Mouse (Mus musculus): ENCODE results near the gene Dusp11. TPM values are rescaled to one million over a fixed set of nuclear protein-coding genes. Genes with fewer than 3 reads are reported as not detected.
"Not testable (repeated sequence)": the region's sequence is repeated elsewhere in the genome, so short reads cannot be mapped to it uniquely, and the experiment has no call there.

Dusp11 gene
- polyA plus RNA-seq, 1 experiment from 2014 or later: 34.6 TPM

- no peaks in the 10 kb centered on the region for H3K4me1 ChIP-seq
- DNase-seq (ENCODE audit: extremely low spot score, low spot score): no peak
- 92% methylated on average over 9 of the region's 9 CpGs for WGBS
- H3K27me3 ChIP-seq (ENCODE audit: poor library complexity, severe bottlenecking): no peaks in the 10 kb centered on the region
- no peak overlapping the region for H3K4me3 ChIP-seq
- H3K27ac ChIP-seq: no peak overlapping the region
- no peaks in the 10 kb centered on the region for H3K9me3 ChIP-seq
- H3K36me3 ChIP-seq (replicated peaks): peaks cover 79% of the 10 kb centered on the region
These were observed 33.7 kb downstream of the Dusp11 start for GRCm38 (mm10) chr6:85927476-85928464.

GRCm38 (mm10) chr6:85926709-85927108 is 34.8 kb downstream of the Dusp11 start:
- H3K4me3 ChIP-seq: no peak overlapping the region
- no peaks in the 10 kb centered on the region for H3K9me3 ChIP-seq
- no peak for DNase-seq (ENCODE audit: extremely low spot score, low spot score)
- WGBS: 92% methylated on average over 1 of the region's 1 CpGs
- peaks cover 86% of the 10 kb centered on the region for H3K36me3 ChIP-seq (replicated peaks)
- H3K27ac ChIP-seq: no peak overlapping the region
- no peaks in the 10 kb centered on the region for H3K27me3 ChIP-seq (ENCODE audit: poor library complexity, severe bottlenecking)
- no peaks in the 10 kb centered on the region for H3K4me1 ChIP-seq

GRCm38 (mm10) chr6:85923643-85924042 is 37.8 kb downstream of the Dusp11 start:
- Histone ChIP-seq H3K27me3 (ENCODE audit: poor library complexity, severe bottlenecking) (no peaks in the 10 kb centered on the region), H3K4me1 (no peaks in the 10 kb centered on the region), H3K27ac (no peak overlapping the region), H3K4me3 (no peak overlapping the region), H3K36me3 (replicated peaks) (peaks cover 72% of the 10 kb centered on the region), H3K9me3 (no peaks in the 10 kb centered on the region)
- WGBS: 91% methylated on average over 1 of the region's 1 CpGs
- DNase-seq (ENCODE audit: extremely low spot score, low spot score): no peak

GRCm38 (mm10) chr6:85919401-85919800 is 42.1 kb downstream of the Dusp11 start:
- 93% methylated on average over 4 of the region's 4 CpGs for WGBS
- no peak for DNase-seq (ENCODE audit: extremely low spot score, low spot score)
- Histone ChIP-seq H3K9me3 (no peaks in the 10 kb centered on the region), H3K4me3 (no peak overlapping the region), H3K27ac (no peak overlapping the region), H3K36me3 (replicated peaks) (peaks cover 29% of the 10 kb centered on the region), H3K27me3 (ENCODE audit: poor library complexity, severe bottlenecking) (no peaks in the 10 kb centered on the region), H3K4me1 (peaks cover 15% of the 10 kb centered on the region)

- 90% methylated on average over 3 of the region's 3 CpGs for WGBS
These were observed 43.1 kb downstream of the Dusp11 start for GRCm38 (mm10) chr6:85918341-85918740.

GRCm38 (mm10) chr6:85916596-85916995 is 44.9 kb downstream of the Dusp11 start:
- Histone ChIP-seq H3K4me1 (peaks cover 15% of the 10 kb centered on the region), H3K27ac (peak overlapping the region; percentile 88), H3K27me3 (ENCODE audit: poor library complexity, severe bottlenecking) (no peaks in the 10 kb centered on the region), H3K36me3 (replicated peaks) (peaks cover 9% of the 10 kb centered on the region), H3K4me3 (peak overlapping the region; percentile 68), H3K9me3 (no peaks in the 10 kb centered on the region)
- DNase-seq (ENCODE audit: extremely low spot score, low spot score): no peak
- WGBS: 83% methylated on average over 6 of the region's 6 CpGs

More at GRCm38 (mm10) chr6:85918341-85918740, 43.1 kb downstream of the Dusp11 start:
- DNase-seq (ENCODE audit: extremely low spot score, low spot score); H3K27ac ChIP-seq; H3K4me3 ChIP-seq; H3K27me3 ChIP-seq (ENCODE audit: poor library complexity, severe bottlenecking); H3K9me3 ChIP-seq: not testable (repeated sequence)
- peaks cover 23% of the 10 kb centered on the region for H3K36me3 ChIP-seq (replicated peaks)
- H3K4me1 ChIP-seq: peaks cover 15% of the 10 kb centered on the region

- H3K9me3 ChIP-seq; H3K27me3 ChIP-seq (ENCODE audit: poor library complexity, severe bottlenecking); H3K36me3 ChIP-seq (replicated peaks): not testable (repeated sequence)
- Histone ChIP-seq H3K27ac (peak within 1 kb of the TSS; percentile 88), H3K4me3 (peak within 1 kb of the TSS; percentile 68), H3K4me1 (peaks cover 15% of the 10 kb centered on the region)
- peak; percentile 89 for DNase-seq (ENCODE audit: extremely low spot score, low spot score)
- under 1% methylated on average over 61 of the region's 61 CpGs for WGBS
These were observed 45.6 kb downstream of the Dusp11 start, which contains the start of gene Nat8f1 for GRCm38 (mm10) chr6:85915539-85916513. TSS of gene Nat8f1 (minus strand) at chr6:85915687.

GRCm38 (mm10) chr6:85915141-85915538 is 46.3 kb downstream of the Dusp11 start:
- Histone ChIP-seq H3K9me3 (no peaks in the 10 kb centered on the region), H3K4me3 (peak overlapping the region; percentile 68), H3K36me3 (replicated peaks) (no peaks in the 10 kb centered on the region), H3K27ac (peak overlapping the region; percentile 88), H3K27me3 (ENCODE audit: poor library complexity, severe bottlenecking) (no peaks in the 10 kb centered on the region), H3K4me1 (peaks cover 15% of the 10 kb centered on the region)
- WGBS: 8% methylated on average over 11 of the region's 11 CpGs
- peak; percentile 21 for DNase-seq (ENCODE audit: extremely low spot score, low spot score)

GRCm38 (mm10) chr6:85911587-85911986 is 49.9 kb downstream of the Dusp11 start, which contains the start of gene Tprkb:
TSS of gene Tprkb (plus strand) at chr6:85911865.
- Histone ChIP-seq H3K36me3 (replicated peaks) (no peaks in the 10 kb centered on the region), H3K27ac (no peak within 1 kb of the TSS), H3K4me3 (no peak within 1 kb of the TSS), H3K4me1 (peaks cover 14% of the 10 kb centered on the region), H3K9me3 (no peaks in the 10 kb centered on the region), H3K27me3 (ENCODE audit: poor library complexity, severe bottlenecking) (no peaks in the 10 kb centered on the region)
- 87% methylated on average over 3 of the region's 3 CpGs for WGBS
- DNase-seq (ENCODE audit: extremely low spot score, low spot score): no peak

GRCm38 (mm10) chr6:85909704-85910103 is 51.8 kb downstream of the Dusp11 start:
- no peaks in the 10 kb centered on the region for H3K36me3 ChIP-seq (replicated peaks)
- WGBS: 98% methylated on average over 1 of the region's 1 CpGs
- H3K4me1 ChIP-seq: peaks cover 2% of the 10 kb centered on the region
- no peak overlapping the region for H3K27ac ChIP-seq
- no peak for DNase-seq (ENCODE audit: extremely low spot score, low spot score)
- no peak overlapping the region for H3K4me3 ChIP-seq
- H3K9me3 ChIP-seq: no peaks in the 10 kb centered on the region
- H3K27me3 ChIP-seq (ENCODE audit: poor library complexity, severe bottlenecking): no peaks in the 10 kb centered on the region

- Histone ChIP-seq H3K4me1 (0 out of 2 replicates have a peak, but pooled peaks cover 8% of the 10 kb centered on the region), H3K9me3 (no peaks in the 10 kb centered on the region), H3K27ac (no peak overlapping the region), H3K27me3 (ENCODE audit: poor library complexity, severe bottlenecking) (no peaks in the 10 kb centered on the region), H3K36me3 (replicated peaks) (no peaks in the 10 kb centered on the region), H3K4me3 (no peak overlapping the region)
- no peak for DNase-seq (ENCODE audit: extremely low spot score, low spot score)
- WGBS: 78% methylated on average over 3 of the region's 3 CpGs
These were observed 53.1 kb downstream of the Dusp11 start for GRCm38 (mm10) chr6:85908341-85908740.

GRCm38 (mm10) chr6:85906911-85907351 is 54.5 kb downstream of the Dusp11 start:
- H3K36me3 ChIP-seq (replicated peaks); H3K27ac ChIP-seq; H3K27me3 ChIP-seq (ENCODE audit: poor library complexity, severe bottlenecking); H3K9me3 ChIP-seq; H3K4me3 ChIP-seq; DNase-seq (ENCODE audit: extremely low spot score, low spot score); H3K4me1 ChIP-seq: not testable (repeated sequence)
- 72% methylated on average over 2 of the region's 2 CpGs for whole genome bisulfite sequencing
